Mouse (Mus musculus): Measurements from ENCODE around the gene Zfp36l2.

Zfp36l2 gene

DNA sequence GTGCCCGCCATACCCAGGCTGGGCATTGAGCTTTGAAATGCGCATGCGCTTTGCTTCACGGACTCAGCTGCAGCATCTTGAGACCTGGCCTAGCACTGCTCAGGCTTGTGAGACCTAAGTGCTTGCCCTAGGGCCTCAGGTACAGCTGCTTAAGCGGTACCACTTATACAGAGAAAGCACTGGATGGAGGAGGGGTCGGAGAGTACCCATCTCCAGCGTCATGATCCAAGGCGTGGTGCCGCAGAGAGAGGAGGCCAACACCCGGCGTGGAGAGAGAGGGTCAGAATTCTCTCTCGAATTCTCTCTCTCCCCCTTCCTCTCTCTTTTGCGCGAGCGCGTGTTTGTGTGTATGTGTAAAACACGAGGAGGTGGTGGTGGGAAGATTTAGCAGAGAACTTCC lies 12.6 kb downstream of the Zfp36l2 start:
- no peak for DNase-seq

DNA sequence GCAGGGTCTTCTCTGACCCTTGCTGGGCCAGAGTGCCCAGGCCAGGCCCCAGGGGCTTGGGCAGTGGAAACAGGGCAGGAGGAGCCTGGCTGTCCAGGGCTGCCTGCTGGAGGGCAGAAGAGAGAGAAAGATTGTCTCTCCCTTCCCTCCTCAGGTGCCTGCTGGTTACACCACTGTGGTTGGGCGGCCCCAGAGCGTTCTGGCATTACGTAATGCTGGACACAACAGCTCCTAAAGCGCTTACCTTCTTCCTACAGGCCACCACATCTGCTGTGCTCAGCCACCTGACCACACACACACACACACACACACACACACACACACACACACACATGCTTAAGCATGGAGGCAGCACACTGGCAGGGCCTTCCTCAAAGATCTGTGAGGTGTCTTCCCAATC lies 20.4 kb downstream of the Zfp36l2 start:
- no peak for DNase-seq

DNA sequence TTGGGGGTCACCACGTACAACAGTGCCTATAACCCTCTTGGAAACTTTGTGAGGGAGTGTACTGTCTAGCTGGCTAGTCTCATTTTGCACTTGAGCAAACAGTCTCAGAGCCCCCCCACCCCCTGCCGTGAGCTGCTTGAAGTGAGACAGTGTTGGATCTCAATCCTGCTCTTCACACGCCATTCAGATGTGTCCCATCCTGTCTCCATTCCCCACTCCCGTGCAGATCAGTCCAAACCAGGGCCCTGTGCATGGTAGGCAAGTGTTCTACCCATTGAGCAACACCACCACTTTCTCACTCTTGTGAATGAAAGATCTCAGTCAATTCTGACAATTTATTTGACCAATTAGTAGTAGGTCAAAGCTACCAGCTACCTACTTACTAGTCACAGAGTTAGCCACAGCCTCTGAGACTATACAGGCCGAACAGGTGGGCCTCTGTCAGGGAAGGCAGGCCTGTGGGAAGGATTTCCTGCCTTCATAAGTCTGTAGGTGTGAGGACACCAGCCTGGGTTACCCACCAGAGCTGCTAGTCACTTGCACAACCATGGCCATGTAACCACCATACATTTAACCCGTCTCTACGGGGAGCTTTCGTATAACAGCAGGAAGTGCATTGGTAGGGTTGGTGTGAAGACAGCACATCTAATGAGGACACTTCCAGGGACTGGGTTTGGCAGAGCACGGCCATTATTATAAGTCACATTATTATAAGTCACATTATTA lies 21.4 kb downstream of the Zfp36l2 start:
- DNase-seq = no peak

DNA sequence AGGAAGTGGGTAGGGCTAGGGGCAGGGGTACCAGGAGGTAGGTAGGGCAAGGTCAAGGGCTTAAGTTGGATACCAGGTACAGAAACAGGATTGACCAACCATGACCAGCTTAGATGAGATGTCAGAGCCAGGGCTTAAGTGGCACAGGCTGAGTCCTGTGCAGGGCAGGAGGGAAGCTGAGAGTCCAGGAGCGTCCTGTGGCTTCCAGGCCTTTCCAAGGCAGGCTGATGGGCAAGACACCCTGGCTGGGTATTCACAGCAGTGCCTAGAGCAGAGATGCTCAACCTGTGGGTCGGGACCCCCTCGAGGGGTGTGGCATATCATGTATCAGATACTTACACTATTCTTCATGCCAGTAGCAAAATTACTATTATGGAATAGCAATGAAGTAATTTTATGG lies 22.0 kb downstream of the Zfp36l2 start:
- no peak for DNase-seq

DNA sequence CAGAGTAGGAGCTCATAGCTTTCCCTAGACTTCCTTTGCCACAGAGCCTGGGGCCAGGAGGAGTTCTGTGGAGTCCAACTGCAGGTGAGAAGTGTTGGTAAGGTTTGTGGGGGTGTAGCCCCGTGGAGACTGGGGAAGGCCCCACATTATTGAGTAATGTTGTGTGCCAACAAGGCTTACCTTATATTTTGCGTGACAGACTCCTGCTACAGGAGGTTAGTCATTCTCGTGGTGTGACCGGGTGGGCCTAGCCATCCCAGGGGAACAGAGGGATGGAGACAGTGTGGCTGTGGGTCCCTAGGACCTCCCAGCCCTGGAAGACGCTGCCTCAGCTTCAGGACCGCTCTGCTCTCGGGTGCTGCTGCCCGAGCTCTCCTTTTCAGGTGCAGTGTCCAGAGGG lies 23.6 kb downstream of the Zfp36l2 start:
- DNase-seq = no peak

DNA sequence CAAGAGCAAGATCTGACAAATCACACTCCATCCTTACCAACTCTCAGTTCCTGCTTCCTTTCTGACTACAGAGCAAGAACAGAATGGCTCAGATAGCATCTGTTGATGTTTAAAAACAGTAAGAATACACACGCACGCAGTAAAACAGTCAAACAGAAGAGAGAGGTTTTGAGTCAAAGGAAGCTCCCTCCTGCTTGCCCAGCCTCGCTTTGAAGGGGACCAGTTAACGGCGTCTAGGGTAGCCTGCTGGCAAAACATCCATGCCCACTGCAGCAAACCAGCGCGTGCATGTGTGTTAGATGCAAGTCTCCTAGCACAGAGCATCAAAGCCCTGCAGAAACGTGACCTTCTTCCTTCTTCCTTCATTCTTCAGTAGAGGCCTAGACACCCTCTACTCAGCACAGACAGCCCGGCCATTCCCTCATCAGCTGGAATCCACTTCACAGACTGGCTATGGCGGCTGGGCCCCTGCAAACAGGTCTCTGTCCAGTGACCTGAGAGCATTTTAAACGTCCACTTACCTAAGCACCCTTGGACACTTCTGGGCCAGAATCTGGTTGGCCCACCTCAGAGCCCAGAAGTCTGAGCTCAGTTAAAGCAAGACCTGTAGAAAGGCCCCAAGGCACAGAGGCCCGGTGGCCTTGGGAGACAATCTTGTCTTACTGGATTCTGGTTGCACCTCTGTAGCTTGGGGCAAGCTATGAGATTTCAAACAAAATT lies 24.5 kb downstream of the Zfp36l2 start:
- no peak for DNase-seq

DNA sequence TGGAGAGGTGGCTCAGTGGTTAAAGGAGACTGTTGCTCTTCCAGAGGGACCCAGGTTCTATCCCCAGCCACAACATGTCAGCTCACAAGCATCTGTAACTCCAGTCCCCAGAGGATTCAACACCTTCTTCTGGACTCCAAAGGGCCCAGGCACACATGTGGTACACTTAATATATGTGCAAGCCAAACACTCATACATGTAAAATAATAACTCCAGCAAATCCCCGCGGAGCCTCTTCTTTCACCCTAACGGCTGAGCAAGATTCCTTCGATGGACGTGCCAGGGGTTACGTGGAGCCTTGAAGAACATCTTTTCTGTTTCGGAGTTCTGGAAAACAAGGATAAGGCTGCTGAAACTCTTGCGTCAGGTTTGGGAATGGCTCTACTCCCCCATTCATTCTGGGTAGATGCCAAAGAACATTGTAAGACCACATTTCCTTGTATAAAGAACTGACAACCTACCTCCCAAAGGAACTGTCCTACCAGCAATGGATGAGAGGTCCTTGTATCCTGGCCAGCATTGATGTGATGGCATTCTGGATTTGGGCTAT lies 25.5 kb downstream of the Zfp36l2 start:
- DNase-seq = no peak

DNA sequence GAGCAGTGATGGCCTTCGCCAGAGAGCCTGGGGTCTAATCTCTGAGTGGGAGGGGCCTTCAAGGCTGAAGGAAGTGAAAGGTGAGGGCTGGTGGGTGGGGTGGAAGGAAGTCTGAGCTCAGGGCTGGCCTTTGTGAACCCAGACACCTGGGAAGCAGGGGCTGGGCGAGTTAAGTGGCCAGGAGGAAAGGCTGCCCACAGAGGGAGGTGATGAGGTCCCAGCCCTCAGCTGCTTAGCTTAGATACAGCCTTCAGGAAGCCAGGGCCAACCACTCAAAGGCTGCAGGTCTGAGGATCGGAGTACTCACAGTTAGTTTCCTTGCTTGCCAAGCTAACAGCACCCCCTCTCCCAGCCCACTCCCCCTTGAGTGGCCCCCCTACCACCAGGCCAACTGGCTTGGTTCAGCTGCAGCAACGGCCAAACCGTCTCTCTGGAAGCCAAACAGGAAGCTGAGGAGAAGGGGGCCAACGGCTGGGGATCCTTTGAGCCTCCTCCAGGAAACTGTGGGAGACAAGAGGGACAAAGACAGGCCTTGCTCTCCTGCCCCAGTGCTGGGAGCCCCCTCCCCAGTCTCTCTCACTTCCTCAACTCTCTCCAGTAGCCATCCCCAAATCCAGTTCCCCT lies 26.4 kb downstream of the Zfp36l2 start:
- no peak for DNase-seq

DNA sequence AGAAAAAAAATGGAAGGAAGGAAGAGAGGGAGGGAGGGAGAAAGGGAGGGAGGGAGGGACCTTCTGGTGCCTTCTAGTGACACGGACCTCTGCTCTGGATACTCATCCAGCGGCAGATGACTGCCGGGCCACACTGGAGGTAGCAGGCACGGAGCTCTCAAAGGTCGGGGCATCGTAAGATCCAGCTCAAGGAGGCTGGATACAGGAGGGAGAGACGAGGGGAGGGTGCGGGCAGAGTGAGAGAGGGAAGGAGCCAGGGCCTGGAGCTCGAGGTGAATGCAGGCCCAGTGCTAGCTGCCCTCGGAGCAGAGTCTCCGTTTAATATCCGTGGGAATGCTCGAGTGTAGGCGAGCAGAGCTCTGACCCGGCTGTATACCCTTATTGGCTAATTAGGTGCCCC lies 28.9 kb downstream of the Zfp36l2 start:
- no peak for DNase-seq

DNA sequence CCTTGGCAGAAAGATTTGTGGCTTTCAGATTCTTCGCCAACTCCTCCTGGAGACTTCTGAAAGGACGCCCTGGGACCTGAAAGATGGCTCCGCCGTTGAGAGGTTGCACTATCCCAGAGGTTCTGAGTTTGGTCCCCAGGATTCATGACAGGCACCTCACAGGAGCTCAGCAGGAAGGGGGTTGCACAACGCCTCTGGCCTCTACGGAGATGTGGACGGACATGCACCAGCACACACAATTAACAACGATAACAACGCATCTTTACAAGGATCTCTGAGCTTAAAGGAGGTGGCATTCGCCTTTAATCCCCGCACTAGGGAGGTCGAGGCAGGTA lies 29.3 kb downstream of the Zfp36l2 start:
- DNase-seq = no peak

DNA sequence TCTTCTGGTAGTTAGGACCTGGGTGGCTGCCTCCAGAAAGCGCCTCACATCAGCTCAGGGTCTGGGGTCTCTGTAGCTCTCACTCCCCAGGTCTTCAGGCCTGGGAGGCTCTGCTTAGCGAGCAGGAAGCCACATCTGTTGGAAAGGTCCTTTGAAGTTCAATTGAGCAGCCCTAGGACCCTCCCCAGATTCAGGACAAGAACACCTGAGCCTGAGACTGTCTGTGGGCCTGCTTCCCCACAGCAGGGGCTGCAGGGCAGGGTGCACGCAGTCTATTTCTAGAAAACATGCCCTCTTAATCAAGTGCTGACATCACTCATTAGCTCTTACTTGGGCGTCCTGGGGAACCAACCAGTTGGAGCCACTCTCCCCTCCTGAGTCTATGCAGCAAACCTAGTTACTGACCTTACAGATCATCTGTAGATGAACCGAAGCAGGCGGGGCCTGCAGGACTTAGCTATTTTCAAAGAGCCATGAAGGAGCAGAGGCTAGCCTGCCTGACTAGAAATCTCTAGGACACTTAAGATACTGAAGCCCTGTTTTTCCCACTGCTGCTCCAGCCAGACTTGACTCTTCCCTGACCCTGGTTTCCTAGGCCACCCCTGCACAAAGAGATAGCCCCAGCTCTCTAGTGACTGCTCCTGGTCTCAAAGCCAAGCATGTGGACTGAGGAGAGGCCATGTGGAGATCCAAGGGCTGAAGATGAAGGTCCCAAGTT lies 29.8 kb downstream of the Zfp36l2 start:
- no peak for DNase-seq

DNA sequence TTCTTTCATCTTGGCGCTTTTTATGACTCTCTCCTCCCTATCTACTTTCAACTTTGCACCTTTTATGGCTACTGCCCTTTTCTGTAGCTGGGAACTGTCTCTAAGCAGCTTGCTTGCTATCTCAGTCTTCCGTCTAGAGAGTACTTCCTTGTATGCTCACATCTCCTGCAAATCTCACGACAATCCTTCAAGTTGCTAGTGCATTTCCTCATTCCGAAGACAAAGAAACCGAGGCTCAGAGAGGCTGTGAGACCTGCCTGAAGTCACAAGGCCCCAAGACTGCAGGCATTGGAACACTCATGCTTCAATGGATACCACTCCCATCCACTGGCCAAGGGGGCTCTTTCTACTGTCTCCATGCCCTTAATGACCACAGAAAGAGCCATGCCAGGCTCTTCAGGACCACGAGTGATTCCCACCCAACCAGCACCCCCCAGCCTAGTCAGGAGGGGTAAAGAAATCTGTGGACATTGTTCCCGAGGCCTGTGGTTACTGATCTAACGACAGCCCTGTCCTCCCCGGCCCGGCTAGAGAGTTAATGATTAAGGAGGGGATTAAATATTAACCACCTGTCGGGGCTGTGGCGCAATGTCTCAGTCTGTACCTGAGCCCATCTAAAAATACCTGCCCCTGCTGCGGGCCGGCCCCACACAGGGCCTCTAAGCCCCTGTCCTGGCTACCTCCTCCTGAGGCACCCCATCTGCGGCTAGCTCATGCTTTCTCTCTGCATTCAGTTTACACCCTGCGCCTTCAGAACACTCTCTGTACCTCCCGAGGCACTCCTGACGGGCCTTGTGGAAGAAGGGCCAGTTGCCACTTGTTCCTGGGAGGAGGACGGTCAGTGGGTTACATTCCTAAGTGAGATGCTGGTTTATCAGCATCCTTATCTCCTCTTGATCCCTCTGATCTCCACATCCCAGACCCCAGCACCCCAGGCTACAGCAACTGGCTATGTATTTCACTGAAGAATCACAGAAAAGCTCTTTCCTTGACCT lies 30.7 kb downstream of the Zfp36l2 start:
- no peak for DNase-seq

DNA sequence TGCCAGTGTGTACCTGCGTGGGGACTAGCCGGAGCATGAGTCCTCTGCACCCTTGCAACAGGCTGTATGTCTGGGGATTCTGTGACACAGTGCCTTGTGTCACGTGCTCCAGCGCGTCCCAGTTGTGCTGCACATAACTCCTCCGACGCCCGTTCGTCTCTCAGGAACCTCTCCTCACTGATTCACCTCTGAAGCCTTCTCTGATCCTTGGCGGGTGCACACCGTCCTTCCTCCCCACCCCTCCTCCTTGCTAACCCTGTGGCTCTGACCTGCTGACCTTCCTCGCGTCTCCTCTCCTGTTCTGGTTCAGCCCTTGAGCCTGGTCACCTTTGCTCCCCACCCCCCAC lies 31.5 kb downstream of the Zfp36l2 start:
- DNase-seq = no peak

DNA sequence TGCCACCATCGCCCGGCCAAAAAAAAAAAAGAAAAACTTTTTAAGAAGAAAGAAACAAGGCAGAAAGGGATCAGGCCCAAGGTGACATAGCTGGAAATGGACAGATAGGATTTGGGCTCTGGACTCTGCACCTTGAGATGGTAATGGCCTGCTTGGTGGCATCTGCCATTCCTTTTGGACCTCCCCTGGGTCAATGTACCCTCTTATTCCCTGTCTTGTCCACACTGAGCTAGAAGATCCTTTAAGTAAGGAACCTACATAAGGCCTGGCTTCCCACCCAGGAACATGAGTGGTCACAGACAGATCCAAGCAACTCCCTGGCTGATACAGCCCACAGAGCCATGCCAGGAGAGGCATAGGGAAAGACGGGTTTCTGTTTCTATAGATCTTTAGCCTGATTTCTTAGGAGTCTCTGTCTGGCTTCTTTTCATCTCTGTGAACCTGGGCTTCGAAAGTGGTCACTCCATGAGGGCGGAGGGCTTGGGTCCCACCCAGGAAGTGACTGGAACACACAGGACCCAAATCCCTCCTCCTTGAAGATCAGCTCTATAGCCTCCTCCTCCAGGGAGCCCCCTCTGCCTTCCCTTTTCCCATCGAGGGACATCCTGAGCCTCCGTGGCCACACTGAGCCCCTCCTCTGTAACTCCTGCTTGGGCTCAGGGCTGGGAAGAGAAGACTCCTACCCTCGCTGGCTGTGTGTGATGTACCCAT lies 32.1 kb downstream of the Zfp36l2 start:
- no peak for DNase-seq

DNA sequence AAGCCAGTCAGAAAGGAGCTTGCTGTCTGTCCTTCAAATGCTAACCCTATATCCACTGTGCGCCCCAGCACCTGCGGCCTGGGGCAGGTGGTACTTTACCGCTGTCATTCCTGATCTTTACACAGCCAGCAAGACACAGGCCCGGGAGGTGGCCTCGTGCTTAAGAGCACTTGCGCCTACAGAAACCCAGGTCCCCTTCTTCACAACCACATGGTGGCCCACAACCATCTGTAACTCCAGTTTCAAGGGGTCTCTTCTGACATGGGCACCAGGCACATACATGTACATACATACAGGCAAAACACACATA lies 32.8 kb downstream of the Zfp36l2 start:
- no peak for DNase-seq

DNA sequence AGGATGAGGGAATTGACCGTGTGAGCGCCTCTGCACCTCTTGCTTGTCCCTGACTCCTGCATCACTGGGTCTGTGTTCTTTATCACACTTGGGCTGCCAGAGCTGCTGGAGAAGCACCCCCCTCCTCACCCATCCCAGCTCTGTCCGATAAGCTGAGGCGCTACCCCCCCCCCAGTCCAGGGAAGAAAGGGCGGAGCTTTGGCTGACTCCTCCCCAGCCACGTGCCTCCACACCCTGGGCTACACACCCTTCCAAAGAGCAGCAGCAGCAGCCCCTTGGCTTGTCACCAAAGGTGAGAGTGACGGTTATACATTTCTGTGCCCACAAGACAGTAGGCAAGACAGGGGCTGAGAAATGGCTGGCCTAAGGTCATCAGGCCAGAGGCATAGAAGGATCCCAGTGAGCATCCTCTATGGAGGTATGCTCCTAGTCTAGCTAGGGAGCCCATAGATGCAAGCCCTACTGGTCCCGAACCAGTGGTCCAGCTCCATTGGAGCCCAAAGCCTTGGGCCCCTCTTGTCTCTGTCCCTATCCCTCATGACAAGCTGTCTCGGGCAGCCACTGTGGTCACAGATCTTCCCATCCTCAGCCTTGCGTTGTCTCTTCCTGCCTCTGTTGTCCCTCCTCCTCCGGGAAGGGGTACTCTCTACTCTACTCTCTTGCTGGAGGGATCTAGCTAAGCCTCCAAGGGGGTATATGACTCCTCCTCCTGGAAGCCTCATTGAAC lies 33.3 kb downstream of the Zfp36l2 start:
- DNase-seq = no peak

DNA sequence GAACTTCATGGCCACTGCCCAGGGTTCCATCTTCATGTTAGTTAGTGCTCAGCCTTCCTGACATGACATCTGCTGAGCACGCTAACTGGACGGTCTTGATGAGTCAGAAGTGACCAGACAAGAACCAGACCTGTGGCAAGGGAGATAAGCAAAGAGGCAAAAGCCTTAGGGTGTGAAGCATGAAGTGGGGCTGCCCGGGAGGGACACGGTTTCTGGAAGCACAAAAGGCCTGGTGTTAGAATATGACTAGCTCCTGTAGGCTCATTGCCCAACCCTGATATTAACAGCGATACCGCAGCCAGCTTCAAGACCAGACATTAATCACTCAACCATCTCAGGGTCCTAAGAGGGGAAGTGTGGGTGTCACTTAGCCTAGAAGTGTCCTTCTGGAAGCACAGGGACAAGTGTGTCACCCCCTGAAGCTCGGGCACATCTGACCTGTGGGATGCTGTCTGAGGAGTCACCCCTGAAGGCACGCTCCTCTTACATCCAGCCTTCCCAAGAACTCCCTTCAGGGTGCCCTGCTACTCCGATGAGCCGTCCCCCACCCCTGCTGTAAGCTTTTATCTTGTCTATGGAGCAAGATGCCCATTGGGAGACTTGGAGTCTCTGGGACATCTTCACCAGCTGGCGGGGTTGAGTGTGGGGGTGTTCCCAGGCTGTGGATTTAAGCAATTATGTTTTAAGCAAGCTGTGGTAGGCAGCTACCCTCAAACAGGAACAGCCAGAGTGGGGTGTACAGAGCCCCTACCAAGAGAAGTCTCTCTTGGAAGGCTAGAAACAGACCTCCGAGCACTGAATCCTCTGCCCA lies 34.6 kb downstream of the Zfp36l2 start:
- DNase-seq = no peak

DNA sequence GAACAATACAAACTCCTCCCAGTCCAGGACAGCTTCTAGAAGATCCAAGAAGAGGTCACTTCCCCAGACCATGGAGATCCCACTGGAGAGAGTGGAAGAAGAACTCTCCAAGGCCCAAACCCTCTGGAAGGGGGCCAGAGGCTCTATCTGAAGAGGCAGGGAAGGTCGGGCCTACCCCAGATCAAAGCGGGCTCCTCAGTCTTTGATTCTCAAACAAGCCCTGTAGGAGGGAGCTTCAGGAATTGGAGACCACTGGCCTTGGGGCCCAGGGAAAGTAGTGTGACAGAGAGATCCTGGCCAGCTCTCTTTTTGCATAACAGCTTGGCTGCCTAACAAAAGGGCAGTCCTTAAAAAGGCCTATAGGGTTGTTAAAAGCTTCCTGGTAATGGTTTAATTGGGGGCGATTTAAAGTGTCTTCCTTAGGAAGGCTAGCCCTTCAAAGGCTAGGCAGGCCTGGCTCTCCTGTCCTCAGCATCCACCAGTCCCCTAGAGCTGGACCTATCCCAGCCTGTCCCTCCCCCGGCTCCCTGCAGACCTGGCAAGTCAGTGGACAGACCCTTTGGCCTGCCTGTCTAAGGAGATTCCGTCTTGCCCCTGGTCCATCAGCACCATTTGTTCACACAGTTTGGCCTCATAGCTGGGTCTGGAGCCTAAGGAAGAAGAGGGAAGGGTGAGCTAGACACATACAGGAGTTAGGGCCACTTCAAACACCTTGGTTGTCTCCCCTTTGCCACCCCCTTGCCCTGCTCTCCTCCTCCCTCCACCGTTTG lies 35.4 kb downstream of the Zfp36l2 start:
- DNase-seq = no peak

DNA sequence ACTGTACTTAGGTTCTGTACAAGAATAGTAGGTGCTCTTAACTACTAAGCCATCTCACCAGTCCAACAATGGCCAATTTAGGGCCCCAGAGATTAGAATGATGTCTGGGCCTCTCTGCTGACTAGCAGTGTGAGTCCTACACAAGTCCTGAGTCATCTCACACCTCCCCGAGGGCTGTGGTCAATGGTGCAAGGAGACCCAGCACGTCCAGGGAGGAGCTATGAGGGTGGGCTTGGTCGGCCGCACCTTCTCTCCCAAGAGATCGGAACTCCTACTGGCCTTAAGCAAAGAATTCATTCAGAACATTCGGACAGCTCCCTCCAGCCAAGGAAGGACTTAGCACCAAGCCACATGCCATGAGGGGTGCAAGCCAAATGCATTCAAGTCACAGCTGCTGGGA lies 36.4 kb downstream of the Zfp36l2 start:
- DNase-seq = no peak
